Mouse (Mus musculus) right cerebral cortex, postnatal 36 days (tissue): ENCODE data around the gene Fgfrl1.

Experiments used
- DNase-seq, 2 experiments: peaks; one replicate each; pipeline ENCODE4 v3.0.0; 2022; ENCODE audit warnings: low spot score in 2 of 2, mixed read lengths in 1 of 2

The Fgfrl1 gene

DNA sequence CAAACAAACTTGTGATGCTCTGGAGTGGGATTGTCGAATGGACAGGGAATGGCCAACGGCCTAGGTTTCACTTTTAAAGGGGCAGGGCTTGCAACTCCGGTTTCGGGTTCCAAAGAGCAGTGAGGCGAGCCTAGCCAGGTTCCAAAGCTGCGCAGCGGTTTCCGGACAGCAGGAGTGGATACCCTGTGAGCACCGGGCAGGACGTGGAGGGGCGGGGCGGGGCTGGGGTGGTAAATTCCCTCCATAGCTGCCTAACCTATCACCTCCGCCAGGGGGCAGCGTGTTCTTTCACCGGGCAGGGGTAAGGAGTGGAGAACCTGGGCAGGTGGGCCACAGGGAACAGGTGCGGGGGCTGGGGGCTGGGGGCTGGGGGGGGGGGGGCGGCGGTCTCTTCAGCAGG, at the start of gene Fgfrl1:
Gene Fgfrl1, plus strand, starts transcription at position 112 of the 400 bp plus-strand sequence.
- DNase-seq: no peak

GRCm38 (mm10) chr5:108643674-108644073, 48.5 kb upstream of the Fgfrl1 start:
- DNase-seq: no peak

DNA sequence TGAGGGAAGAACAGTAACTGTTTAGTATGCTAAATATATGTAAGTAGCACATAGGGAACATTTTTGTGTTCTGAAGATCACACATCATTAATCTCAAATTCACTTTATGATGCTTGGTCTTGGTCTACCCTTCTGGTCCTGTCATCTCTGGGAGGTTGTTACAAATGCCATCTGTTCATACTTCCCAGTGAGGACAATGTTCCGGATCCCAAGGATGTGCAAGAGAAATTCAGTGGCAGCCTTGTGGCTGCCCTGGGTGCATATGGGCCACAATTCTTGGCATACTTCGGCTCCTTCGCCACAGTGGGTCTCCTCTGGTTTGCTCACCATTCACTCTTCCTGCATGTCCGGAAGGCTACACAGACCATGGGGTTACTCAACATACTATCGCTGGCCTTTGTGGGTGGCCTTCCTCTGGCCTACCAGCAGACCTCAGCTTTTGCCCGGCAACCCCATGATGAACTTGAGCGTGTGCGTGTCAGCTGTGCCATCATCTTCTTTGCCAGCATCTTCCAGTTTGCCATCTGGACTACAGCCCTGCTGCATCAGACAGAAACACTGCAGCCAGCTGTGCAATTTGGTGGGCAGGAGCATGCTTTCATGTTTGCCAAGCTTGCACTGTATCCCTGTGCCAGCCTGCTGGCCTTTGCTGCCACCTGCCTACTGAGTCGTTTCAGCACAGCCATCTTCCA, 46.4 kb upstream of the Fgfrl1 start:
- DNase-seq: no peak

DNA sequence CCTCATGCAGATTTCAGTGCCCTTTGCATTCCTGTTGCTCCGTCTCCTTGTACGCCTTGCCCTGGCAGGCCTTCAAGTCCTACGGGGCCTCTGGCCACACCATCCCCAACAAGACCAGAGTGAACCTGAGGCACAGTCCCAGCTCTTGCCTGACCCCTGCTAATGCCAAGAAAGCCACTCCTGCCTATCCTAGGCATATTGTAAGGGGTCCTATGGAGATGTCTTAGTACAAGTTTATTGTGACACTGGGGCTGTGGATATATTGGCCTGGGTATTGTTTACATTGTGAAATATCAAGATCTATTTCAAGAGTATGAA, 45.9 kb upstream of the Fgfrl1 start:
- no peak for DNase-seq

DNA sequence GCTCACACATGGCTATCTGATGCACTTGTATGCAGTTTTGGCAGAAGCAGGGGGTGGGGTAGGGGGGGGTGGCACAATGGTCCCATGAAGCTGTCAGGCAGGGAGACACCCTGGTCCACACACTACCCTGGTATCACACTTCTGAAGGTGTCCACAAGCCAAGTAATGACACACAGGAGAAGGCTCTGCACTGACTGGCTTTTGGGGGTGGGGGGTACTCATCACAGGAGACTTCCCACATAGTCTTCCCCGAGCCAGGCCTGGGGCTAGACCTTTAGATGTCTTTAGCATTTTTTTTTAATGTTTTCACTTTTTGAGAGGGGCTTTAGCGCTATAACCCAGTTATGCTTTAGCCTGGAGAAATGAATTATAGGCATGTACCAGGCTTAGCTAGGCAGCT, 44.9 kb upstream of the Fgfrl1 start:
- no peak for DNase-seq

- DNase-seq: no peak
These were observed 44.2 kb upstream of the Fgfrl1 start for GRCm38 (mm10) chr5:108647820-108648465.

DNA sequence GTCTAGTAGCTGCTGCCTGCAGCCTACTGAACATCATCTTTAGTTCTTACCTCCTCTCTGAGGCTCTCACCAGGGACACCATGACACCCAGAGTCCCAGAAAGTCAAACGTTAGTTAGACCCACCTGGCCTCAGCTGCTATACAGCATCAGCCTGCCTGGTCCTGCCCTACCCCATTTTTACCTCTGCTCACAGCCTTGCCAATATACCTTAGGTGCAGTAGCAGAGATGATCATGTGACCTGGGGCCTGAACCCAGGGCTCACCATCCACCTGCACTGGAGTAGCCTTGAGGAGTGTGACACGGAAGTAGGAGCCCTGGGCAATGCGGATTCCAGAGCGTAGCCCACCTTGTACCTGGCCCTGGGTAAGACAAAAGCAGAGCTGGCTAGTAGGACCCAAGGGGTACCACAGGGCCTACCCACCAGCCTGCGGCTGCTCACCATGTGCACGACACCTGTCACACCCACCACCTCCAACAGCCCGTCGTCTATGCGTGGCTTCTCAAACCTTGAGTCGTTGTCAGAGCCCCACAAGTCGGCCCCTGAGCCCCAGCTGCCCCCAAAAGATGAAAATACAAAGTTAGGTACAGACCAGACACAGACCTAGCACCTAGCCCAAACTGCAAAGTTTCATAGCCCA, 43.1 kb upstream of the Fgfrl1 start:
- DNase-seq: no peak

DNA sequence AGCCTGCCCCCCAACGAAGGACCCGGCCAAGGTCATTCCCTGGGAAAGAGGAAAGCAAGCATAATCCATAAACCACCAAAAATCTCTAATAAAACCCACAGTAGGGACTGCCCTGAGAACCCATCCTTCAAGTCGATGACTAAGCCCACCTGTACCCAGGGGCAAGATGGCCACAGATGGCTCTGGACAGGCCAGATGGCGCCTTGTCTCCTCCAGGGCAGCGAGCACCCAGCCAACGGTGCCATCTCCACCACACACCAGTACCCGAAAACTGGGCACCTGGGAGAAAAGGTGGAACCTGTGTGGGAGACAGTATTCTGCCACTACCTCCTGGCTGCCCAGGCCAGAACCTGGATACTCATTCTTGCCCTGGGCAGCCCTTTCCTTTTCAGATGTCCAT, 41.8 kb upstream of the Fgfrl1 start:
- no peak for DNase-seq

DNA sequence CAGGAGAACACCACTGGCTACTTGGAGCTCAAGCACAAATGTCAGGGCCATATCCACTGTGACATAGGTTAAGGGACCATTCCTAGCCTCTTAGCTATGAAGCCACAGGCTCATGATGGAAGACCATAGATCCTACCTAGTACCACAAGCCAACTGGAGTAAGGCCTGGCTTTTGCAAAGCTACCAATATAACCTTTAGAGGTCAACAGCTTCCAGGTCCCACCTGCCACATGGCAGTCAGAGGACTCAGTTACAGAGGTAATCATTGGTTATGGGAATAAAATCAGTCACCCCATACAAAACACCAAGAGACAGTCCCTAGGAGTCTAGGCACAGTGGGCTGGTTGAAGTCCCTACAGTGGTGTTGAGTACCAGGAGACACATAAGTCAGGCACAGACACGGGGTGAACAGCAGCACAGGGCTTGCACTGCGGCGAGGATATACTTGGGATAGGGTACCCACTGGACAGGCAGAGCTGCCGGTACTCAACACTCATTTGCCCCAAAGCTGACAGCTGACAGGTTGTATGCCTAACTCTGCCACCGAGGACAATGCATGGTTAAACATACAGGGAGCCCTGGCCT, 41.0 kb upstream of the Fgfrl1 start:
- DNase-seq: no peak

DNA sequence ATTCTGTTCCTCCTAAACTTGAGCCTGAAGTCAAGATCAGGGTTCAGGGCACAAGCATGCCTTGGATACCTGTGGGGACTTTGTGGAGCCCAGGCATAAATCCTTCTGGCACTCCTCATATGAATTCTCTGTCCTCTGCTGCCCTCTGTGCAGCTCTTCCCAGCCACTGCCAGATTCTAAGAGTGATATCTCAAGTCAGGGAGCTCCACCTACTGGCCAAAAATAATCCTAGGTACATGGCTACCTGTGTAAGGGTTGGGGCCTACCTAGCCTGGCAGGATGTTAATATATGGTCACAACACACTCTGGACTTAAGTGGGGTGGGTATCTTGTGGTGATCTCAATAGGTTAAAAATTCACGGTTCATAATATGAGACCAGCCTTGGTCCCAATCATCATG, 40.4 kb upstream of the Fgfrl1 start:
- DNase-seq: no peak

DNA sequence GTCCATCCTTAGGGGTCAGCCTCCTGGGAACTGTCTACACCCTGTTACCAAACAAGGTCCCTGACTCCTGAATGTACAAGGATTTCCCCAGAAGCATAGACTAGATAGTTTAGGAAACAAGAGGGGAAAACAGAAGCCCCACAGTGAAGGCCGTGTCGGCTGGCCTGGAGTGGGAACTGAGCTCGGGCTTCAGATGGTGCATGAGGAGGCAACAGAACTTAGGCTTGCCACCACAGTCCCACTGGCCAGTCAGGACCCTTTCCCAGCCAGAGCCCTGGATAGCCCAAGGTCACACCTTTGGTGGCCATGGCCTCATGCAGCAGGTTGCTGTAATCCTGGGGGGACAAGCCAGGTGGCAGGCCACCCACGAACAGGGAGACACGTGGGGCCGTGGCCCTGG, 38.8 kb upstream of the Fgfrl1 start:
- DNase-seq: no peak

- no peak for DNase-seq
These were observed 37.7 kb upstream of the Fgfrl1 start for GRCm38 (mm10) chr5:108654444-108654990.

DNA sequence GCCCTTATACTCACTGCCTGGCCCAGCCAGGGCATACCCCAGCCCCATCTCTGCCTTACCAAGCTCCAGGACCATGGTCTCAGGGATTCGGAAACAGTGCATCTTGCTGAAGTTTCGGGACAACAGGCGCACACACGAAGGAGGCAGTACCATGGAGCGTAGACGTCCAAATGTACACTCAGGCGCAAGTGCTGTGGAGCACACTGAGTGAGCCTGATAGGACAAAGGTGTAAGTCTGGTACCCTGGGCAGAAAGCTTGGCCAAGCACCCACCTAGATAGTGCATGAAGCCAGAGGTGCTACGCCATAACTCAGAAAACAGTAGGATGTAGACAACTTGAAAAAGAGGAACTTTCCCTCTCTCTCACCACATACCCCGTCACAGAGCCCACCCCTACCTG, 36.8 kb upstream of the Fgfrl1 start:
- DNase-seq: no peak

DNA sequence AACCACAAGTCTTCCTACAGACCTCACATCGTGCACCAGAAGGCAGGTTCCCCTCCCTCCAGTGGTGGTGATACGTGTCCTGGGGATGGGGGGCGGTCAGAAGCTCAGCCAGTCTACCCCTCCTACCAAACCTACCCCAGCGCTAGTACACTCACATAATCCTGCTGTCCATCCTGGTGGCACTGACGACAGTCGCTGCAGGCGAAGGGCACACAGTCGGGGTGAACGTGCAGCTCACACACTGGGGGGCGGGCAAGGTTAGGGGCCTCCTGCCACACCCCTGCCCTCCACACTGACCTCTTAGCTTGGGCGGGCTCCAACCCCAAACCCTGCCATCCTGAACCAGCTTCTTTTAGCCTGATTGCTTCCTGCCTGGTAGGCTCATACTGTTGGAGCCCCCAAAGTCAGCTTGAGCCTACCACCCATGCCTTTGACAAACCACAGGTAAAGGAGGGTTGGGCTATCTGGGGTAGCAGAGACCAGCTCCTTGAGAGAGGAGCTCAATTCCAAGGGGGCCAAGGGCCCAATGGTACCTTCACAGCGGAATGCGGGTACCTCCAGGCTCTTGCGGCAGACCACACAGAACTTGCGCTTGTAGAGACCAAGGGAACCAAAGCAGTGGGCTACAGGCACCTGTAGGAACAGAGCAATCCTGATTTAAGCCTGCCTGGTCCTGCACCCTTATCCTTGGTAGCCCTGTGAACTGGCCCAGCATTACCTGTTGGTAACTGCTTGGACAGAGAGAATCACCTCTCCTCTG, 36.1 kb upstream of the Fgfrl1 start:
- DNase-seq: no peak

DNA sequence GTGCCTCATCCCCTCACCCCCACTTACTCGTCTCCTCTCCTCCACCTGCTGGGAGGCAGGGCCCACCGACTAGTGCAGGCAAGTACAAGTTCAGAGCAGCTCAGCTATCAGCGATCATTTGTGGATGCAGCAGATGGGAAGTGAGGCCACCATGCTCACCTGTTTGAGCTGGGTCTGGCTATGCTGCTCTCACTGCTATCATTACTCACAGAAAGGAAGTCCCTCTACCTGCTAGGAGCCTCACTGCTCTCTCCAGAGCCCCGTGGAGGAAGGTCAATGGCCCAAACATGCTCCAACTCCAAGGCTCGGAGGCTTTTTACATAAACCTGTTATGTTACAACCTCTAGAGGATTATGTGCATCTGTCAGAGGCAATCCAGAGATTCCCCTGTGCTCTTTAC, 34.8 kb upstream of the Fgfrl1 start:
- DNase-seq: no peak

DNA sequence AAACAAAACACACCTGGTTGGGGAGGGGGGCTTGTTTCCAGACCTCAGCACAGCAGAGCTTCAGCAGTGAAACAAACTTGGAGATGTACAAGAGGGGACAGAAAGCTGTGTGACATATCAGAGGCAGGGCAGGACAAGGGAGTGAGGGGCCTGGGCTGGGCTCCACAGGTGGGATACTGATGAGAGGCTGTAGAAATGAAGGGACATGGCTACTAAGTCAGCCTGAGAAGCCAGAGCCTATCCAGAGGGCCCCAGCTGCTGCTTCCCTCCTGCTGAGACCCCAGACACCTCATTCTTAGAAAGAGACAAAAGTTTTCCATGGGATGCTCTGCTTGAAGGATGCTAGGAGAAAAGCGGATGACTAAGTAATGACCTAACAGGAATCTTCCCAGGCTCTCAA, 33.6 kb upstream of the Fgfrl1 start:
- DNase-seq: no peak

GRCm38 (mm10) chr5:108659698-108660631, 32.2 kb upstream of the Fgfrl1 start, which contains the start of gene Idua:
Gene Idua, plus strand, starts transcription at chr5:108660331.
- DNase-seq: no peak

DNA sequence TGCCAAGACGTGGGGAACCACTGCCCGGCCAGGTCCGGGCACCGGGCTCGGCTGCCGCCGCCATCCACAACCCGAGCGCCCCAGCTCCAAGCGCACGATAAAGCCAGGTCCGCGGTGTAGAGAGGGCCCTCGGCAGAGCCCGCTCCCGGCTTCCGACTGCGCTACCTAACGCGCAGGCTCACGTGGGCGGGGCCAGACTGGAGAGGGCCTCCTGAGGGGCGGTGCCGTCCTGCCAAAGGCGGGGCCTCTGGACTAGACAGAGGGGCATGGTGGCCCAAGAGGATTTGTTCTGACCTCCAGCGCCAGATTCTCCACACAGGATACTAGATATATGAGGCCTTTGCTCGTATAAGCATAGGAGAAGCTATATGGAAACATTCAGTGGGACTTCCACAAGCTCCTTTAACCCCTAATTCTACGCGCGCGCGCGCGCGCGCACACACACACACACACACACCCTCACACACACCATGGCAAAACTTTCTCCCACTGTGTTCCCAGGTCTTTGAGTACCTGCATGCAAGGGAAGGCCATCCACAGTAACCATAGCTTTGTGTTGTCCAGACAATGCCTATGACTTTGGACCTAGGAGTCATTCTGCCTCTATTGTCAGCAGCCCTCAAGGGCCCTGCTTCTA, 31.4 kb upstream of the Fgfrl1 start:
- DNase-seq: peak; percentile 87 to 88

DNA sequence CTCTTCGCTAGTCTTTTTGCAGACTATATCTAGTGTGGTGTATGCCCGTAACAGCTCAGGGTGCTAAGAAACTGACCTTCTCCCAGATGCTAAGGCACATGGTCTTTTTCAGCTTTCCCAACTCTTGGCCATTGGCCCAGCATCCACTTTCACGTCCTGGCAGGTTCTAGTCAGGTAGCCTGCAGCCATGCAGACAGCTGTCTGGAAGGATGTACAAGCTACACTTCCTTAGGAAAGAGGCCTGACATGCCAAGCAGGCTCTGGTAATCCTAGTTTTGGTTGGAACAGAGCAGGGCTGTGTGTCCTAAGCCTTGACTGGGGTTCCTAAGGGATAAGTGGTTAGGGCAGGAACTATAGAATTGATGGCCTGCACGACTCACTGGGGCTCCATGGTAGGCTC, 29.4 kb upstream of the Fgfrl1 start:
- DNase-seq: no peak

- no peak for DNase-seq
These were observed 27.1 kb upstream of the Fgfrl1 start for GRCm38 (mm10) chr5:108665066-108665465.
